Mouse (Mus musculus) thymus, postnatal 4 days (tissue): ENCODE data around the gene Mtnr1a.

Experiments used
- DNase-seq: peaks from one replicate; pipeline ENCODE4 v3.0.0; 2021

The Mtnr1a gene

GRCm38 (mm10) chr8:45110064-45110812, 41.3 kb downstream of the Mtnr1a start:
- DNase-seq: no peak

- DNase-seq: no peak
Observed at GRCm38 (mm10) chr8:45110813-45111104, 41.8 kb downstream of the Mtnr1a start.

DNA sequence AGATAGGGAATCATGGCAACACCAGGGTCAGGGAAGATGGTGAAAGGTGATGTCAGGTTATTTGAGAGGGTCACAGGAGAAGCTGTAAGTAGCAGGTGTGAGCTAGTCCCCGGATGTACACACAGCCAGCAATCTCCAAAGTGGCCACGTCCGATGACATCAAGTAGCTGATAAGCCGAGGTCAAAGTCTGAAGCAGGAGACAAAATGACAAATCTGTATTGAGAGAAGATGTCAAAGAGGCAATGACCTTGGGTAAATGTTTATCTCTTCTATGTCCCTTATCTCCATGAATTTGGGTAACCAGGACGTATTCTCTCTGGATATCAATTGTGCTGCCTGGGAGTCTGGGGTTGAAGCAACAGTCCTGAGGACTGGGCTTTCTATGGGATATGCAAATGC, 42.9 kb downstream of the Mtnr1a start:
- DNase-seq: no peak

DNA sequence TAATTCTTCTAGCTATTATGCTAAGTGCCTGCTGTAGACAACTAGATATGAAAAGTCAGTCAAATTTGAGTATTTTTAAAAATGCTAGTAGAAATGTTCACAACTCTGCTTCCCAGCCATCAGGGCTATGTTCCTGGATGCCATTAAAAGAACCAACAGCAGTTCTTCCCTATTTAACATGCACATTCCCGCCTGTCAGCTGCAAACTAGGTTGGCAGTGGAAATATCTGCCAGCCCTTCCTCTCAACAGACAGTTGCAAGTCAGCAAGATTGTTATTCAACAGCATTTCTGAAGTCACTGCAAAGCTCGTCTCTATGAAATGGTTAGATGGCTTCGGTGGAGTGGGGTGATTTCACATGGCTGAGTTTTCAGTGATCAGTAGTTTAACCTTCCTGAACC, 48.7 kb downstream of the Mtnr1a start:
- no peak for DNase-seq

DNA sequence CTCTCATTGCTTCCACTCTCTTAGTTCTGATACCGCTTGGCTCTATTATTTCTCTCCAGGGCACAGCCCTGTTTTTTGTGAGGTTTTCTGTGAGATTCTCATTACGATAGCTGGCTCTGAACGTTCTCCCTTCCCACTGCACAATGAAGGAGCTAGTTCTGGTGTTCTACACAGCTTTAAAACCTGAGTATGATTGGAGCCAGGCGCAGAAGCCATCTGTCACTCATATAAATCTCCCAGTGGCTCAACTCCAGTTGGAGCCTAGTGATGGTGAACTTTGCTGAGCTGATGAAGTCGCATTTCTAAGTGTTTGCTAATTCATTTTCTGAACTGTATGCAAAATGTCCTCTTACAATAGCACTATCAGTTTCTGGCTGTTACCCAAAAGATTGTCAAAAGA, 56.7 kb downstream of the Mtnr1a start:
- DNase-seq: no peak
